ENCODE assay signal across 23 mouse cellular contexts in genomic region chr16:10553858-10554257, GRCm38 (mm10).
"Had no signal": no experiment of that assay in that cellular context is flagged by ENCODE, and none has a peak within 500 bp of the region (broad histone marks: within the 10 kb centered on the region; RNA-seq: fewer than 3 reads in every experiment).

No protein-coding gene starts in this region.

- ATAC-seq: hindbrain, postnatal 0 days; intestine, embryonic 16.5 days had no signal

- H3K36me3 ChIP-seq: heart, embryonic 12.5 days; hindbrain, embryonic 15.5 days; limb, embryonic 10.5 days; limb, embryonic 12.5 days; liver, embryonic 13.5 days had no signal

- DNase-seq: gastrocnemius, postnatal 14 days; gastrocnemius, postnatal 36 days; heart, adult 18-20 months; heart, postnatal 10 days; heart, postnatal 4 days; kidney, adult 11 months; kidney, adult 2 months; kidney, adult 9 months; kidney, postnatal 10 days; kidney, postnatal 25 days; kidney, postnatal 4 days; liver; liver, embryonic 13.5 days had no signal

- H3K4me1 ChIP-seq: hindbrain, embryonic 15.5 days; limb, embryonic 10.5 days; limb, embryonic 12.5 days; liver, embryonic 13.5 days had no signal

- H3K27me3 ChIP-seq: heart, embryonic 12.5 days; hindbrain, embryonic 13.5 days; hindbrain, embryonic 15.5 days; limb, embryonic 12.5 days; liver, embryonic 13.5 days had no signal

- H3K4me3 ChIP-seq: heart, embryonic 10.5 days; heart, embryonic 12.5 days; hindbrain, embryonic 13.5 days; hindbrain, embryonic 15.5 days; layer of hippocampus, adult 2 months; left cerebral cortex, adult 2 months; limb, embryonic 10.5 days; limb, embryonic 12.5 days; liver, embryonic 13.5 days had no signal

- H3K9me3 ChIP-seq: heart, embryonic 10.5 days; heart, embryonic 12.5 days; hindbrain, embryonic 13.5 days; hindbrain, embryonic 15.5 days; limb, embryonic 10.5 days; limb, embryonic 12.5 days; liver, embryonic 13.5 days had no signal
